26 mouse cellular contexts compared by ENCODE assay signal in the genomic region with DNA sequence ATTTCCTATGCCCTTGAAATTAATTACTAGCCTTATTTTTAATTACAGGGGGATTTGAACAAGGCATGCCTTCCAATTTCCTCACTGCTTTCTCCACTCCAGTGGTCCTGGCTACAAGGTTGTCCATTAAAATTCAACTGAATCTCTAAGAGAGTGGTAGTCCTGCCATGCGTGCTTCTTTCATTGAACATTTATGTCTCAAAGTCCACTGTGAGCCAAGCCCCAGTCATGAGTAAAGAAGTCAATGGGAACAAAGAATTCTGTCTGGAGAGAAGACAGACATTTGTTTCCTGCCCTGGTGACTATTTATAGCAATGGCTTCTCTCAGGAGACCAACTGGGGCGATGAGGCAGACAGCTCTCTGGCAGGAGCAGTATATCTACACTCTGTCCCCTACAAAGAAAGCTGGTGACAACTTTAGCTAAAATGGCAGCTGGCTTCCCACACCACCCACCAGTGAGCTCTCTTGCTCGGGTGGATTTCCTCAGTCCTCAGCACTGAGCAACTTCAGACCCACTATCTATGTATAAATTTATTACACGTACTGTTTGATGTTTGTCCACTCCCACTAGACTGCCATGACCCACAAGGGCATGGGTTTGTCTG.
DNase-seq lines count a peak whose midpoint lies in the region; ATAC-seq and TF ChIP-seq lines count a peak whose summit lies in the region.
"Had no signal": no experiment of that assay in that cellular context is flagged by ENCODE, and none has a peak within 500 bp of the region (broad histone marks: within the 10 kb centered on the region; RNA-seq: fewer than 3 reads in every experiment).

No protein-coding gene starts in this region.

- H3K27ac ChIP-seq in kidney, adult 2 months (ENCODE audit: insufficient read depth, low read depth, low read length), result peak overlapping the region; percentile 92
- no peak overlapping the region for H3K27ac ChIP-seq in liver, embryonic 12.5 days
- H3K27ac ChIP-seq in forebrain, postnatal 0 days (ENCODE audit: low read depth, low read length), result no peak overlapping the region
- H3K27ac ChIP-seq: embryonic facial prominence, embryonic 13.5 days; forebrain, embryonic 12.5 days; heart, embryonic 15.5 days; hindbrain, embryonic 15.5 days; limb, embryonic 10.5 days; midbrain, embryonic 15.5 days had no signal

- TF ChIP-seq CTCF in kidney, adult 2 months (conservative IDR thresholded peaks at IDR 0.05; ENCODE audit: insufficient read depth, insufficient read length, low read depth, low read length), result no peak
- no peak for TF ChIP-seq CTCF in forebrain, postnatal 0 days (IDR thresholded peaks at IDR 0.05; ENCODE audit: low read depth)

- H3K4me2 ChIP-seq in liver, embryonic 12.5 days, result no peak overlapping the region
- H3K4me2 ChIP-seq in forebrain, postnatal 0 days (ENCODE audit: low read depth), result no peak overlapping the region
- H3K4me2 ChIP-seq: embryonic facial prominence, embryonic 13.5 days; forebrain, embryonic 12.5 days; heart, embryonic 15.5 days; hindbrain, embryonic 15.5 days; midbrain, embryonic 15.5 days had no signal

- no peaks in the 10 kb centered on the region for H3K9me3 ChIP-seq in liver, embryonic 12.5 days (replicated peaks)
- H3K9me3 ChIP-seq in forebrain, postnatal 0 days (ENCODE audit: low read length), result no peaks in the 10 kb centered on the region
- H3K9me3 ChIP-seq: embryonic facial prominence, embryonic 13.5 days; forebrain, embryonic 12.5 days; heart, embryonic 15.5 days; hindbrain, embryonic 15.5 days; limb, embryonic 10.5 days; midbrain, embryonic 15.5 days had no signal

- TF ChIP-seq POLR2A in kidney, adult 2 months (IDR thresholded peaks at IDR 0.05; ENCODE audit: low read depth, low read length), result no peak

- H3K4me1 ChIP-seq in kidney, adult 2 months (ENCODE audit: control insufficient read depth, insufficient read depth, low read length), result peaks cover 13% of the 10 kb centered on the region; the same call in 1 of the 2 replicates
- H3K4me1 ChIP-seq in liver, embryonic 12.5 days, result peaks cover 20% of the 10 kb centered on the region
- H3K4me1 ChIP-seq in forebrain, postnatal 0 days (ENCODE audit: insufficient read depth), result no peaks in the 10 kb centered on the region
- H3K4me1 ChIP-seq: hindbrain, embryonic 15.5 days had no signal

- no peak overlapping the region for H3K9ac ChIP-seq in liver, embryonic 12.5 days
- H3K9ac ChIP-seq in forebrain, postnatal 0 days, result no peak overlapping the region
- H3K9ac ChIP-seq: embryonic facial prominence, embryonic 13.5 days; forebrain, embryonic 12.5 days; heart, embryonic 15.5 days; hindbrain, embryonic 15.5 days; midbrain, embryonic 15.5 days had no signal

- no peak for ATAC-seq in liver, embryonic 12.5 days
- no peak for ATAC-seq in forebrain, postnatal 0 days
- ATAC-seq: activated CD4-positive, CD25-positive, alpha-beta regulatory T cell, adult 4 months; midbrain, embryonic 15.5 days had no signal

- peak; percentile 69 for DNase-seq in kidney, adult 2 months
- DNase-seq in kidney, adult 18-20 months, result no peak
- peak; percentile 26 for DNase-seq in Muller cell, postnatal 12 days (ENCODE audit: inconsistent ontology term)
- DNase-seq in brain, adult 2 months (ENCODE audit: low read depth, low spot score), result peak; percentile 50
- DNase-seq in kidney, postnatal 10 days, result peak; percentile 9
- DNase-seq in forebrain, postnatal 0 days, result no peak
- DNase-seq: adrenal gland, adult 8-10 months; cerebellum, adult 8-10 months; cerebellum, postnatal 36 days; embryo, embryonic 11 days; gastrocnemius, postnatal 10 days; heart, postnatal 4 days; liver; lung, postnatal 4 days; retina, postnatal 1 day; thymus, adult 18-20 months; thymus, postnatal 36 days had no signal

- no peak overlapping the region for H3K4me3 ChIP-seq in kidney, adult 2 months (ENCODE audit: insufficient read depth, low read depth, low read length)
- no peak overlapping the region for H3K4me3 ChIP-seq in liver, embryonic 12.5 days
- H3K4me3 ChIP-seq in forebrain, postnatal 0 days (ENCODE audit: low read depth, low read length), result no peak overlapping the region
- H3K4me3 ChIP-seq: embryonic facial prominence, embryonic 13.5 days; erythroblast, embryonic 14.5 days; forebrain, embryonic 12.5 days; heart, embryonic 15.5 days; hindbrain, embryonic 15.5 days; limb, embryonic 10.5 days; midbrain, embryonic 15.5 days had no signal

- H3K36me3 ChIP-seq in kidney, adult 2 months (ENCODE audit: control insufficient read depth, insufficient read depth, low read length), result no peaks in the 10 kb centered on the region
- no peaks in the 10 kb centered on the region for H3K36me3 ChIP-seq in liver, embryonic 12.5 days
- no peaks in the 10 kb centered on the region for H3K36me3 ChIP-seq in forebrain, postnatal 0 days (ENCODE audit: insufficient read depth)
- H3K36me3 ChIP-seq: embryonic facial prominence, embryonic 13.5 days; forebrain, embryonic 12.5 days; heart, embryonic 15.5 days; hindbrain, embryonic 15.5 days; limb, embryonic 10.5 days; midbrain, embryonic 15.5 days had no signal

- WGBS in kidney, adult 2 months, result 24% methylated on average over 4 of the region's 4 CpGs
- 39% methylated on average over 4 of the region's 4 CpGs for WGBS in liver, embryonic 12.5 days (ENCODE audit: insufficient replicate concordance)
- 64% methylated on average over 4 of the region's 4 CpGs for WGBS in forebrain, postnatal 0 days

- no peaks in the 10 kb centered on the region for H3K27me3 ChIP-seq in kidney, adult 2 months (replicated peaks; ENCODE audit: control insufficient read depth, insufficient read depth, low read length)
- H3K27me3 ChIP-seq in liver, embryonic 12.5 days (replicated peaks), result peaks cover 6% of the 10 kb centered on the region; the same call in 1 of the 2 replicates
- H3K27me3 ChIP-seq in forebrain, postnatal 0 days (ENCODE audit: insufficient read depth, low read length), result no peaks in the 10 kb centered on the region; the same call in 1 of the 2 replicates

Comparison
In these comparisons a context has a peak if more than half of its experiments do, and no peak if none do; other contexts are left out.
1. DNase-seq: peak in kidney, adult 2 months (single experiment), Muller cell, postnatal 12 days (single experiment), brain, adult 2 months (single experiment) and kidney, postnatal 10 days (single experiment); none in kidney, adult 18-20 months (single experiment) and forebrain, postnatal 0 days (single experiment).